In genomic region chr4:120385496-120385895, GRCm38 (mm10) we compare ENCODE assay signal across 34 mouse cellular contexts.
"Had no signal": no experiment of that assay in that cellular context is flagged by ENCODE, and none has a peak within 500 bp of the region (broad histone marks: within the 10 kb centered on the region; RNA-seq: fewer than 3 reads in every experiment).

No protein-coding gene starts in this region.

- H3K9ac ChIP-seq: heart, embryonic 12.5 days; heart, embryonic 13.5 days; heart, embryonic 15.5 days; hindbrain, embryonic 12.5 days; hindbrain, embryonic 13.5 days; hindbrain, embryonic 14.5 days; hindbrain, embryonic 15.5 days; intestine, embryonic 15.5 days; kidney, embryonic 15.5 days had no signal

- H3K27ac ChIP-seq: heart, adult 2 months; heart, embryonic 13.5 days; heart, embryonic 15.5 days; hindbrain, embryonic 10.5 days; hindbrain, embryonic 12.5 days; hindbrain, embryonic 13.5 days; hindbrain, embryonic 14.5 days; hindbrain, embryonic 15.5 days; hindbrain, postnatal 0 days; intestine, embryonic 15.5 days; kidney, embryonic 15.5 days; kidney, postnatal 0 days; layer of hippocampus, adult 2 months; left cerebral cortex, adult 2 months had no signal

- H3K9me3 ChIP-seq: heart, embryonic 12.5 days; heart, embryonic 13.5 days; heart, embryonic 15.5 days; hindbrain, embryonic 10.5 days; hindbrain, embryonic 12.5 days; hindbrain, embryonic 13.5 days; hindbrain, embryonic 15.5 days; intestine, embryonic 15.5 days; kidney, embryonic 15.5 days had no signal

- H3K4me1 ChIP-seq: intestine, embryonic 15.5 days had no signal

- DNase-seq: heart, adult 2 months; heart, postnatal 10 days; heart, postnatal 36 days; heart, postnatal 4 days; kidney, adult 11 months; kidney, adult 18-20 months; kidney, adult 2 months; kidney, adult 8-10 months; kidney, adult 9 months; kidney, postnatal 10 days; kidney, postnatal 14 days; kidney, postnatal 25 days; kidney, postnatal 36 days; kidney, postnatal 4 days; layer of hippocampus, adult 9-11 months; layer of hippocampus, postnatal 36 days had no signal

- H3K4me3 ChIP-seq: heart, adult 2 months; heart, embryonic 12.5 days; heart, embryonic 13.5 days; heart, embryonic 15.5 days; hindbrain, embryonic 10.5 days; hindbrain, embryonic 12.5 days; hindbrain, embryonic 13.5 days; hindbrain, embryonic 15.5 days; intestine, embryonic 15.5 days; kidney, embryonic 15.5 days; layer of hippocampus, adult 2 months; left cerebral cortex, adult 2 months had no signal

- H3K4me2 ChIP-seq: heart, embryonic 11.5 days; heart, embryonic 12.5 days; heart, embryonic 13.5 days; heart, embryonic 15.5 days; hindbrain, embryonic 12.5 days; hindbrain, embryonic 13.5 days; hindbrain, embryonic 14.5 days; hindbrain, embryonic 15.5 days; intestine, embryonic 15.5 days; kidney, embryonic 15.5 days had no signal

- H3K27me3 ChIP-seq: heart, embryonic 12.5 days; heart, embryonic 13.5 days; heart, embryonic 15.5 days; hindbrain, embryonic 15.5 days; intestine, embryonic 15.5 days had no signal

- H3K36me3 ChIP-seq: heart, embryonic 12.5 days; heart, embryonic 13.5 days; heart, embryonic 15.5 days; hindbrain, embryonic 10.5 days; hindbrain, embryonic 12.5 days; hindbrain, embryonic 13.5 days; hindbrain, embryonic 15.5 days; intestine, embryonic 15.5 days; kidney, embryonic 15.5 days had no signal

- ATAC-seq: hindbrain, postnatal 0 days; inflammation-experienced regulatory T-cells, adult 6 months; intestine, embryonic 15.5 days; intestine, embryonic 16.5 days; intestine, postnatal 0 days had no signal
